ENCODE assay signal across 8 mouse cellular contexts in the genomic region with DNA sequence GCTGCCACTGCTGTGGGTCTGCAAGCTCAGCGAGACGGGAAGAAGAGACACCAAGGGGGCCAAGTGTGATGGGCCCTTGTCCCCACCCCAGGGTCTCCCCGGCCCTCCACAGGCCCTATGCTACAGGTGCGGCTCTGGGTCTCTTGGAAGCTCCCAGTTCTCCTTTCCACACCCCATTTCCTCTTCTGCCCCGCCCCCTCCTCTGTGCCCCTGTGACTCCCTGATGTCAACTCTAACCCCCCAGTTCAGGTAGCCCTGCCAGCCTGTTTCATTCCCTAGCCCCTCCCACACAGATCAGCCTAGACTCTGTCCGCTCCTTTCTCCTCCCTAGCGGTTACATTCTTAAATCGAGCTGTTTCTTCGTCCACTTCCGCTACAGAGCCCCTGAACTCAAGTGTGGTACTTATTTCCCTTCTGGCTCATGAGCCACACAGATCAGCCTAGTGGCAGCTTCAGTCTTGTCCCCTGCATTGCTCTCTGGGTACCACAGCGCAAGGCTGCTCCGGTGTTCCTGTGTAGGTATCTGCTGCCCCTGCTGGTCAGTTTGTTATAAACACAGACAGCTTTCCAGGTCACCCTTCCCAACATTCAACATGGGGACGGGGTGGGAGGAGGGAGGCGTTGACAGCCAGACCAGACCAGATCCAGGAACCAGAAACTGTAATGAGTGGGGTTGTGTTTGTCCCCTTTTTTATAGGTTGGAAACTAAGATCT. TPM values are rescaled to one million over a fixed set of nuclear protein-coding genes. Genes with fewer than 3 reads are reported as not detected.
DNase-seq lines count a peak whose midpoint lies in the region; ATAC-seq lines count a peak whose summit lies in the region.

No protein-coding gene starts in this region.

- no peaks in the 10 kb centered on the region for H3K36me3 ChIP-seq in hindbrain, embryonic 12.5 days
- H3K36me3 ChIP-seq in lung, embryonic 16.5 days (ENCODE audit: control insufficient read depth, insufficient read depth, low read length): no peaks in the 10 kb centered on the region

- no peak overlapping the region for H3K27ac ChIP-seq in hindbrain, embryonic 12.5 days
- no peak overlapping the region for H3K27ac ChIP-seq in lung, embryonic 16.5 days (ENCODE audit: low read length)

- WGBS in hindbrain, embryonic 12.5 days: 16% methylated on average over 14 of the region's 14 CpGs
- 14% methylated on average over 14 of the region's 14 CpGs for WGBS in lung, embryonic 16.5 days

- ATAC-seq in hindbrain, embryonic 12.5 days (ENCODE audit: low FRiP score): peak; percentile 92
- ATAC-seq in lung, embryonic 16.5 days (ENCODE audit: low read depth): peak; percentile 89

- H3K9ac ChIP-seq in hindbrain, embryonic 12.5 days: no peak overlapping the region
- no peak overlapping the region for H3K9ac ChIP-seq in lung, embryonic 16.5 days (ENCODE audit: low read length)

- no peaks in the 10 kb centered on the region for H3K4me1 ChIP-seq in hindbrain, embryonic 12.5 days
- H3K4me1 ChIP-seq in lung, embryonic 16.5 days (replicated peaks; ENCODE audit: control insufficient read depth, insufficient read depth, low read length): no peaks in the 10 kb centered on the region

- peak overlapping the region; percentile 19 for H3K4me2 ChIP-seq in hindbrain, embryonic 12.5 days (replicated peaks)
- no peak overlapping the region for H3K4me2 ChIP-seq in lung, embryonic 16.5 days (ENCODE audit: low read depth, low read length)

- H3K9me3 ChIP-seq in hindbrain, embryonic 12.5 days (replicated peaks): no peaks in the 10 kb centered on the region
- no peaks in the 10 kb centered on the region for H3K9me3 ChIP-seq in lung, embryonic 16.5 days (ENCODE audit: control insufficient read depth, low read length)

- peak; percentile 92 for DNase-seq in MN1 (ENCODE audit: low spot score)
- peak; percentile 95 for DNase-seq in cerebellum, adult 9-10 months
- peak; percentile 66 to 79 for DNase-seq in frontal cortex, postnatal 10 days (ENCODE audit: low spot score in 2 of 2)
- peak; percentile 82 to 88 for DNase-seq in layer of hippocampus, postnatal 10 days (ENCODE audit: low spot score in 2 of 2)
- DNase-seq in ovary, postnatal 14 days (ENCODE audit: low spot score): peak; percentile 66
- DNase-seq in thymus, postnatal 0 days (ENCODE audit: low spot score): peak; percentile 67

- H3K27me3 ChIP-seq in hindbrain, embryonic 12.5 days: peaks cover 5% of the 10 kb centered on the region
- peaks cover 3% of the 10 kb centered on the region; the same call in 1 of the 2 replicates for H3K27me3 ChIP-seq in lung, embryonic 16.5 days (ENCODE audit: control insufficient read depth, insufficient read depth, low read depth, low read length)

- no peak overlapping the region for H3K4me3 ChIP-seq in hindbrain, embryonic 12.5 days
- H3K4me3 ChIP-seq in lung, embryonic 16.5 days (ENCODE audit: low read length): no peak overlapping the region

RNA-seq across cellular contexts. Expression of a gene that starts 26.3 kb away (rescaled TPM):
- polyA plus RNA-seq in hindbrain, embryonic 12.5 days (2016; fragmentation: Nextera tagmentation; extraction: Ambion mirVana): 20.1 and 38.1 TPM in 2 replicates
- total RNA-seq in layer of hippocampus, postnatal 10 days (2021): 10 to 100 TPM; 55.7 to 67.8 TPM
- polyA plus RNA-seq in lung, embryonic 16.5 days (2015; fragmentation: Nextera tagmentation; extraction: Ambion mirVana): 48.1 and 53.8 TPM in 2 replicates
- polyA plus RNA-seq in thymus, postnatal 0 days (2015; fragmentation: Nextera tagmentation; extraction: Ambion mirVana): 14.6 and 18.3 TPM in 2 replicates

RNA-seq across cellular contexts. Expression of a gene that starts 39.6 kb away (rescaled TPM):
- 13.6 and 15.9 TPM in 2 replicates for polyA plus RNA-seq in hindbrain, embryonic 12.5 days (2016; fragmentation: Nextera tagmentation; extraction: Ambion mirVana)
- total RNA-seq in layer of hippocampus, postnatal 10 days (2021): 1 to 10 TPM; 6.0 to 7.4 TPM
- 4.4 and 9.4 TPM in 2 replicates for polyA plus RNA-seq in lung, embryonic 16.5 days (2015; fragmentation: Nextera tagmentation; extraction: Ambion mirVana)
- polyA plus RNA-seq in thymus, postnatal 0 days (2015; fragmentation: Nextera tagmentation; extraction: Ambion mirVana): 1.4 and 1.5 TPM in 2 replicates
